Mouse (Mus musculus) ovary, adult 18-20 months (tissue): ENCODE measurements around the gene Cyp1a2.

Source experiments
- DNase-seq: peaks from one replicate; pipeline ENCODE4 v3.0.0; 2022; ENCODE audit warnings: low spot score, mixed read lengths

Gene Cyp1a2

DNA sequence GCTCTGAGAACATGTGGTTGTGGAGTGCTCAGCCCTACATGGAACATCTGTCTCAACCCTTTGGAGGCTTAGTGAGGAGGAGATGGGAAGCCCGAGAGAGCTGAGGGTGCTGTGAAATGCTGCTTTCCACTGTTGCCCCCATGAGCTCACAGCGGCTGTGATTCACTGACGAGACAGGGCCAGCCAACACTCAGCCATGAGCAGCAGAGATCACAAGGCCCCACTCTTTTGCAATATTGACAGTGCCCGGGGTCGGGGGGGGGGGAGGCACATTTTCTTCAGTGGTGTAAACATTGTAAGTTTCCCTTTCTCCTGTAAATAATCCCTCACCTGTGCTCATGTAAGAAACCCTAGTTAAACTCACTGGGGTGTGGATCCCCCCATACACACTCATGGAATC, 12.0 kb downstream of the Cyp1a2 start:
- no peak for DNase-seq

DNA sequence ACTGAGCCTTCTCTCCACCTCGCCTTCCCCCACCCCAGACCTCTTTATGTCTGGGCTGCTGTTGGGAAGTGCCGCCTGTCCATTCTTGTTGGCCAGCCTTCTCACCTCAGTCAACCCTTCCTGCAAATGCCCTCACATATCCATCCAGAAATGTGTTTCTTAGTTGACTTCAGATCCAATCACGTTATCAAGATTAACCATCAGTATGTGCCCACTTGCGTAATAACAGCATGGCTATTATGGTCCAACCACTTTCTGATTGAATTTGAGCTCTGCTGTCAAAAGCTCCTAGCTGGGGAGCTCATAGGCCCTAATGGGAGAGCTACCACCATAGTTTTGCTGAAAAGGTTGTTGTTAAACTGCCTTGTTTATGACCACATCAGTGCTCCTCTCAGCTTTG, 12.5 kb downstream of the Cyp1a2 start:
- no peak for DNase-seq

GRCm38 (mm10) chr9:57669566-57669965, 13.9 kb downstream of the Cyp1a2 start:
- no peak for DNase-seq

DNA sequence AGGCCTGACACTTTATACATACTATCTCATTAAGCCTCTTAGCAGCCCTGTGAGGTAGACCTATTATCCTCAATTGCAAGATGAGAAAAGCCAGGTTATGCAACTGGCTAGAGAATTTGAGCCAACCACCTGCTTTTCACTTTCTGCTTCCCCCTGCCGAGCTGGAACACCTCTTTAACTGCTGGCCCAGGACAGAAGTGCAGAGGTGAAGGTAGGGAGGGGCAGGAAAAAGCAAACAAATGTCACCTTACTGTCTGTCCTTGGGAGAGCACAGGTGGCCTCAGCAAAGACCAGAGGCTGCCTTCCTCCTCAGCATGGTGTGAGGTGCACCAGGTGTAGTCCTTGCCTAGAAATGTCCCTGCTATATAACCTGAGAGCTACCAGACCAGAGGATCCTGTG, 15.2 kb downstream of the Cyp1a2 start:
- DNase-seq = no peak

- DNase-seq = no peak
Measured at GRCm38 (mm10) chr9:57667817-57668216, 15.7 kb downstream of the Cyp1a2 start.

GRCm38 (mm10) chr9:57667136-57667535, 16.4 kb downstream of the Cyp1a2 start:
- no peak for DNase-seq

DNA sequence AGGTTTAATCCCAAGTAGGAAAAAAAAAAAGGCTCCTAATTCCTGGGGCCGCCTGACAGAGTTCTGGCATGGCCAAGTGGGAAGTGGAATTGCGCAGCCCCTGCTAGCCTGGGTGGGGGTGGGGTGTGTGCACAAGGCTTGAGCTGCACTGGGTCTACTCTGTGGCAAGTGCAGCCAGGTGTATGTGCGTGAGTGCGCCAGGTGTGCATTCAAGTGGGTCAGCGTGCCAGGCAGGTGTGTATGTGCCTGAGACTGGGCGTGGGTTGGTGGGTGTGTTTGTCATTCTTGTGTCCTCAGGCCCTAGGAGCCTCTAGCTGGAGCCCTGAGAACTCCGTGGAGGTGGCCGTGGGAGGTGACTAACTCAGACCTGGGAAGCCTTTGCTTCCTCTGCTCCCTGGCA, 17.0 kb downstream of the Cyp1a2 start:
- no peak for DNase-seq

GRCm38 (mm10) chr9:57664616-57665015, 18.9 kb downstream of the Cyp1a2 start:
- DNase-seq = no peak

DNA sequence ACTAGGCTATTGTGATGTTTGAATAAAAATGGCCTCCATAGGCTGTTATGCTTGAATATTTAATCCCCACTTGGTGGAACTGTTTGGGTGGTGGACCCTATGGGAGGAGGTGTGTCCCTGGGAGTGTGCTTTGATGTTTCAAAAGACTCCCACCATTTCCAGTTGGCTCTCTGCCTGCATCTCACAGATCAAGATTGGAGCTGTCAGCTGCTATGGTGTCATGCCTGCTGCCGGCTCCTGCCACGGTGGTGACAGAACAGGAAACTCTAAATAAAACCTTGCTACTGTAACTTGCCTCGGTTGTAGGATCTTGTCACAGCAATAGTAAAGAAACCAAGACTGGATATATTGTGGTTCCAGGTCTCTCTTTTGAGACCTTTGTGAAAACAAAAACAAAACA, 22.0 kb downstream of the Cyp1a2 start:
- no peak for DNase-seq

DNA sequence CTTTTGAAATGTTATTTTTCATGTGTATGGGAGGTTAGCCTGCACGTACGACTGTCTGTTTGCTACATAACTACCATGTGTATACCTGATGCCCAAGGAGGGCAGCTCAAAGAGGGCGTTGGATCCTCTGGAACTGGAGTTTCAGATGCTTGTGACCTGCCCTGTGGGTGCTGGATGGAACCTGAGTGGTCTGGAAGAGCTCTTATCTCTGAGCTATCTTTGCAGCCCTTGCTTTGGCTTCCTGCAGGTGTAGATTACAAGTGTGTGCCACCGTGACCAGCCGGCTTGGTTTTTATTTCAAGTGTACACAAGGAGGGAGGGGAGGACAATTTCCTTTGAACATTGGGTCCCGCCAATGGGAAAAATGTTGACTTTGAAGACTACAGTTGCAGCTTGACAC, 23.0 kb downstream of the Cyp1a2 start:
- DNase-seq = no peak

- peak; percentile 37 for DNase-seq
Measured at GRCm38 (mm10) chr9:57659774-57660173, 23.7 kb downstream of the Cyp1a2 start.

DNA sequence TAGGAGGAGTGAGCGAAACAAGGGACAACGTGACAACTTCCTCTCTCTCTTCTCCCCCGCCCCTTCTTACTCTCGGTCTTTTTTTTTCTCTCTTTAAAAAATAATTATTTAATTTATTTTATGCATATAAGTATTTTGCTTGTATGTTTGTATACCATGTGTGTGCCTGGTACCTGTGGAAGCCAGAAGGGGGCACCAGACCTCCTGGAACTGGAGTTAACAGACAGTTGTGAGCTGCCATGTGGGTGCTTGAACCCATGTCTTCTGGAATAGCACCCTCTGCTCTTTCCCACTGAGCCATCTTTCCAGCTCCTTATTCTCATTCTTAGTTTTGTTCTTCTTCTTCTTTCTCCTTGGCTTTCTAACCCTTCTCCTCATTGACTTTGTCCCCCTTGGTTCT, 24.5 kb downstream of the Cyp1a2 start:
- no peak for DNase-seq

GRCm38 (mm10) chr9:57657843-57658242, 25.7 kb downstream of the Cyp1a2 start:
- no peak for DNase-seq

- DNase-seq = no peak
Measured at GRCm38 (mm10) chr9:57656631-57657350, 26.7 kb downstream of the Cyp1a2 start.

DNA sequence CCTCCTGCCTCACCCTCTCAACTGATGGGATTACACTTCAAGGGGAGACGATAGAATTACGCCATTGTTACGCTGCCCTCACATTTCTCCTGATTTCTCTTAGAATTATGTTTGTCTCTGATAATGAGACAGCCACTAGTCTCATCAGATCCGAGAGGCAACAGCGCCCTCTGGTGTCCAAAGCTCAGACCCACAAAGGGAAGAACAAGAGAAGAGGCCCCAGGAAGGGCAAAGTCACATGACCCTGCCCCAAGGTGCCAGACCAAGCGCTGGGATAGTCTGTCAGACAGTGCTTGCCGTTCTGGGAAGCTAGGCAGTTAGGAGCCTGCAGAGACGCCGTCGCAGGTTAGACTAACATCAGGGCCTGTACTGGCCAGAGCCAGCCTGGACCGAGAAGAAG, 27.8 kb downstream of the Cyp1a2 start:
- DNase-seq = peak; percentile 78

DNA sequence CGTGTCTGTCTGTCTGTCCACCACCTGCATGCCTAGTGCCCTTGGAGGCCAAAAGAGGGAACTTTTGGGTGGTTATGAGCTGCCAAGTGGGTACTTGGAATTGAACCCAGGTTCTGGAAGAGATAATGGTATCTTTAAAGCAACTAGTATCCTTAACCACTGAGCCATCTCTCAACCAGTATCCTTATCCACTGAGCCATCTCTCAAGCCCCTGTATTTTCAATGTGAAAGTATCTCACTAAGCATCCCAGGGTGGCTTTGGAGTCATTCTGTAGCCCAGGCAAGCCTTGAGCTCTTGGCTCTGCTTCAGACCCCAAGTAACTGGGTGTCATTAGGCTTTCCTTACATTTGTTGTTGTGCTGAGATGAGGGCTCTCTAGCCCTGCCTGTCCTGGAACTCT, 28.5 kb downstream of the Cyp1a2 start:
- no peak for DNase-seq

DNA sequence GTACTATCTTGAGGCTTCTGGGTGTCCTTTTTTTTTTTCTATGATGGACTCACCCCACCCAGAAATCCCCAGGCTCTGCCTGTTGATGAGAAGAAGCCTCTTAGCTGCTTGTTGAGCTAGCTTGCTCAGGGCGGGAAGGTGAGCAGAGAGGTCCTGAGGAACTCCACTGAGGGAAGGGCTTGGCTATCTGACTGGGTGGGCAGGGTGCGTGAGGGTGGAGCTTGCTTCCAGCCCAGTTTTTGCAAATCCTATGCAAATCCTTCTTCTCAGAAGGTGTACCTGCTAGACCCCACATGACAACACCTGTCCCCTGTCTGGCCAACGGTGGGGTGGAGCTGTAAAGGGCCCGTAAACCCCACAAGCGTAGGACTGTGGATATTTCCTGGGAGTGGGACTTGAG, 30.2 kb downstream of the Cyp1a2 start, which contains the start of gene Csk:
Gene Csk, minus strand, starts transcription at position 349 of the 400 bp plus-strand sequence.
- no peak for DNase-seq

DNA sequence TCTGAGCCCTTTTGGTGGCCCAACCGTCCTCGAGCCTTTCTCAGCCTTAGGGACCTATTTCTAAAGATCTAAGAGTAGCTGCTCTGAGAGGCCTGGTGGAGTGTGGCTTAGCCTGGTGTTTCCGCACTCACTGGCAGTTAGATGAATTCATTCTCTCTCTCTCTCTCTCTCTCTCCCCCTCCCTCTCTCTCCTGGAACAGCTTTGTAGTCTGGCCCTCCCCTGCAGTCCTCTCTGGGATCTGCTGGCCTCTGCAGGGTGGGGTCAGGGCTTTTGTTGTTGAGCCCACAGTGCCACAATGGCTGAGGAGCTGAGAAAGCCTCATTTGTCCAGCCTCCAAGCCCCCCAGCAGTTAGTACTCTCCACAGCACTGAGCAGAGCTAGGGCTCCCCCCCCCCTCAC, 30.6 kb downstream of the Cyp1a2 start:
- DNase-seq = no peak

DNA sequence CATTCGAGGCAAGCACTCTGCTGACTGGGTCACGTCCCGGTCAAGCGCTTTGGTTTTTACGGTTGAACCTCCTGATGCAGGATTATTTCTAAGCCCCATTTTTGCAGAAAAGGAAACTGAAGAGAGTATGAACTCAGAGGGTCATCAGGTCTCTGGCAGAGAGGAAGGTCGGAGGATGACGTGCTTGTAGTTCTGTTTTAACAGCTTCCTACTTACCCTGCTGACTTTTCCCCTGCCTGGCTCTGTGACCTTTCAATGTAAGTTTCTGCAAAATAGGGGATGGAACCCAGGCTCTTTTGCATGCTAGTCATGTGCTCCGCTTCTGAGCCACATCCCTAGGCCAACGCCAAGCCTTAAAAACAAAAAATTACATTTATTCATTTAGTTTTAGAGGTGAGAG, 31.2 kb downstream of the Cyp1a2 start:
- no peak for DNase-seq

DNA sequence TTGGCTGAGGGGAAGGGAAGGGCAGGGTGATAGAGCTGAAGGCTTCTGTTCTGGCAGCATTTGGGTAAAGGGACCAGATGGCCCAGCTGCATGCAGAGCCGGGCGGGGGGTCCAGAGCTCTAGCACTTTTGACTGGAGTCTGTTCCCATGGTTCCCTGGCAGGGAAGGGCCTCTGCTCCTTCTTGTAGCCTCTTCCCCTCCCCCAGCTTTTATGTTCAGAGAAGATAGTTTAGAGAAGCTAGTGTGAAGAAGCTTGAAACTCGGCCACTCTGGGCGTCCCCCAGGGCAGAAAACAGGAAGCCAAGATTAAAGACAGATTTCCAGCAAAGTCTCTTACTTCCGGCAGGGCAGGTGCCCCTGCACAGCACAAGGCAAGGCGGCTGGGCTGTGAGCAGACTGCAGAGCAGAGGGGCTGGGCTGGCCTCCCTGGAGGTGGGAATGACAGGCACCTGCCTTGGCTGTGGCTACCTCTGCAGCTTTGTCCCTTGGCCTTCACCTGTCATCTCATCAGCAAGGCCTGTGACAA, 32.7 kb downstream of the Cyp1a2 start:
- no peak for DNase-seq

DNA sequence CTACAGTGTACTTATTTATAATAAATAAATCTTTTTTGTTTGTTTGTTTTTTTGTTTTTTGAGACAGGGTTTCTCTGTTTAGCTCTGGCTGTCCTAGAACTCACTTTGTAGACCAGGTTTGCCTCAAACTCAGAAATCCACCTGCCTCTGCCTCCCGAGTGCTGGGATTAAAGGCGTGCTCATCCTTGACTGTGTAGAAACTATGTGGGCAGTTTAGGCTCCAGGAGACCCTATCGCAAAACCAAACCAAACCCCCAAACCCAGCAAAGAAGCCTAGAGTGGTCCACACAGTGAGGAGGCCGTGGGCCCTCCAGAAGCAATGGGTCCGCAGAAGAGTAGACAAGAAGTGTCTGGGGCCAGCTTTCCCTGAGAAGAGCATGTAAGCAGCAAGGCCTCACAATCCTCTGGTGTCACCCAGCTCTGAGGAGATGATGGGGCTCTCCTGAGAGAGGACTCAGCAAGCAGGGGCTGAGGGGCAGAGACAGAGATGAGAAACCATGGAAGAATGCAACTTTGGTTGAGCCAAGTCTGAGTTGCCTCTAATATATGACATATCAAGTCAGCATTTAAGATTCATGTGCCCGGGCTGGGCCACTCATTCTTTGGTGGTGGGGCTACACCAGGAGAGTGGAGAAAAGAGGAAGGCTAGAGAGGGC, 33.2 kb downstream of the Cyp1a2 start:
- no peak for DNase-seq

DNA sequence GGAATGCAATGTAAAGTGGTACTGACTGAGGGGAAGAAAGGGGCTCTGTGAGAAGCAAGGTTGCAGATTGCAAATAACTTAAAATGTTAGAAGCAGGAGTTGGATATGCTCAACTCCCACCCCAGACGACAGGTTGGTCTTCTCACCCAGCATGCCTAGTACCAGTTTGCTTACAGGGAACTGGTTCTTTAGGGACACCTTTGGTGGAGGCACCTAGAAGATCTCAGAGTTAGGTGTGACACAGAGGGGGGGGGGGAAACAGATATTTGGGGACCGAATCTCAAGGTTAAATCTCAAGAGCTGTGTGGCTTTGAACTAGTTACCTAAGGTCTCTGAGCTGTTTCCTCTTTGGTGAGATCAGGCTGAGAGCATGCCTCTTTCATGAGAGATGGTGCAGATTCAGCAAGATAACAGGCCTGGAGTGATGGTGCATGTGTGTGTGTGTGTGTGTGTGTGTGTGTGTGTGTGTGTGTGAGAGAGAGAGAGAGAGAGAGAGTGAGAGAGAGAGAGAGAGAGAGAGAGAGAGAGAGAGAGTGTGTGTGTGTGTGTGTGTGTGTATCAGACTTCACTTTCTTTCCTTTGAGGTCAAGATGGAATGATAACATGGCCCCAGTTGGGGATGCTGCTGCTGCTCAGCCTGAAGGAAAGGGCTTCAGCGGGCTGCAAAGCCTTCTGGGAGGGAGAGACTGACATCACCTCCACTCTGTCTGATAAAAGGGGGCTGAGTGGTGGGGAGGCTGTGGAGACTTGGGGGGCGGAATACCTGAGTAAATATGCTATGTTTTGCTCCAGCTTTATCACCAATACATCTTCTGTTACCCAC, 36.0 kb downstream of the Cyp1a2 start:
- DNase-seq = no peak
